8 mouse cellular contexts compared by ENCODE assay signal in the genomic region with DNA sequence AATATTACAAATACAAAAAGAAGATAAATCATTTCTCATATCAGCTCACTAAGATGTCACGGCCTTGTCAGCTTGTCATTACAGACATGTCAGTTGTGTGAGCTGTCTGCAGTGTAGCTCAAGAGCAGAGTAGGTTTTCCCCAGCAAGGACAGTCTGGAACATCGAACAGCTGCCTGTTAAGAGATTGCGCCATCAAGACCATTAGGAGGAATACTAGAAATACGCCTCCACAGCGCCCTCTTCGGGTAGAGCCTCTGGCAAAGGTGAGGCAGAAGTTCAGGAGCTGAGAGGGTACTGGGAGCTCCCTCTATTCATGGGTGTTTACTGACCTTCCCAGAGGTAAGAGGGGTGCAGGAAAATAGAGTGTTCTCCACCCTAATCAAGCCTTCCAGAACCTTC.
DNase-seq lines count a peak whose midpoint lies in the region; ATAC-seq lines count a peak whose summit lies in the region.

No protein-coding gene starts in this region.

- ATAC-seq in cerebellum, adult (ENCODE audit: insufficient number of reproducible peaks, low FRiP score, low TSS enrichment): no peak
- ATAC-seq in midbrain, embryonic 14.5 days (ENCODE audit: low FRiP score, low TSS enrichment): no peak
- no peak for ATAC-seq in midbrain, embryonic 16.5 days
- 0 out of 2 replicates have a peak, but pooled peaks have one; percentile 17 for ATAC-seq in limb, embryonic 13.5 days (ENCODE audit: low FRiP score, low read depth)

- H3K9me3 ChIP-seq in midbrain, embryonic 14.5 days (ENCODE audit: control insufficient read depth, low read length): no peaks in the 10 kb centered on the region
- no peaks in the 10 kb centered on the region for H3K9me3 ChIP-seq in midbrain, embryonic 16.5 days (replicated peaks; ENCODE audit: control insufficient read depth, low read length, poor library complexity, severe bottlenecking)
- H3K9me3 ChIP-seq in limb, embryonic 13.5 days: no peaks in the 10 kb centered on the region

- H3K9ac ChIP-seq in midbrain, embryonic 14.5 days (replicated peaks; ENCODE audit: low read length): no peak overlapping the region
- no peak overlapping the region for H3K9ac ChIP-seq in midbrain, embryonic 16.5 days (ENCODE audit: low read depth, low read length)
- no peak overlapping the region for H3K9ac ChIP-seq in limb, embryonic 13.5 days

- intact Hi-C loops in gastrocnemius, postnatal 36 days (cut with DNase I): no loop called here

- 22% methylated on average over 6 of the region's 6 CpGs for WGBS in midbrain, embryonic 14.5 days
- WGBS in midbrain, embryonic 16.5 days: 20% methylated on average over 6 of the region's 6 CpGs
- 17% methylated on average over 6 of the region's 6 CpGs for WGBS in limb, embryonic 13.5 days

- DNase-seq in cerebellum, postnatal 14 days: peak; percentile 44 to 74
- DNase-seq in midbrain, embryonic 14.5 days: peak; percentile 61
- peak; percentile 10 to 16 for DNase-seq in gastrocnemius, postnatal 36 days
- DNase-seq in yolk sac, embryonic 10.5 days (ENCODE audit: low spot score): peak; percentile 11
- DNase-seq in layer of hippocampus, postnatal 14 days (ENCODE audit: low spot score in 2 of 2): no peak

- H3K27me3 ChIP-seq in midbrain, embryonic 14.5 days (ENCODE audit: control insufficient read depth, insufficient read depth, low read length): no peaks in the 10 kb centered on the region
- no peaks in the 10 kb centered on the region for H3K27me3 ChIP-seq in midbrain, embryonic 16.5 days (ENCODE audit: control insufficient read depth, insufficient read depth, low read depth, low read length)
- H3K27me3 ChIP-seq in limb, embryonic 13.5 days: peaks cover 63% of the 10 kb centered on the region

- no peaks in the 10 kb centered on the region for H3K36me3 ChIP-seq in midbrain, embryonic 14.5 days (ENCODE audit: control insufficient read depth, insufficient read depth, low read length)
- H3K36me3 ChIP-seq in midbrain, embryonic 16.5 days (ENCODE audit: control insufficient read depth, insufficient read depth, low read length): no peaks in the 10 kb centered on the region
- H3K36me3 ChIP-seq in limb, embryonic 13.5 days: no peaks in the 10 kb centered on the region

- H3K4me2 ChIP-seq in midbrain, embryonic 14.5 days (ENCODE audit: low read length): no peak overlapping the region
- no peak overlapping the region for H3K4me2 ChIP-seq in midbrain, embryonic 16.5 days (ENCODE audit: low read length)
- no peak overlapping the region for H3K4me2 ChIP-seq in limb, embryonic 13.5 days (replicated peaks)

- H3K4me1 ChIP-seq in midbrain, embryonic 14.5 days (ENCODE audit: control insufficient read depth, insufficient read depth, low read length): no peaks in the 10 kb centered on the region
- no peaks in the 10 kb centered on the region for H3K4me1 ChIP-seq in midbrain, embryonic 16.5 days (ENCODE audit: control insufficient read depth, insufficient read depth, low read length)
- peaks cover 20% of the 10 kb centered on the region for H3K4me1 ChIP-seq in limb, embryonic 13.5 days

- no peak overlapping the region for H3K4me3 ChIP-seq in midbrain, embryonic 14.5 days (replicated peaks; ENCODE audit: low read depth, low read length)
- no peak overlapping the region for H3K4me3 ChIP-seq in midbrain, embryonic 16.5 days (ENCODE audit: low read depth, low read length)
- H3K4me3 ChIP-seq in limb, embryonic 13.5 days: no peak overlapping the region

- no peak overlapping the region for H3K27ac ChIP-seq in midbrain, embryonic 14.5 days (replicated peaks; ENCODE audit: low read depth, low read length)
- H3K27ac ChIP-seq in midbrain, embryonic 16.5 days (ENCODE audit: low read length): no peak overlapping the region
- no peak overlapping the region for H3K27ac ChIP-seq in limb, embryonic 13.5 days

Comparison
In these comparisons a context has a peak if more than half of its experiments do, and no peak if none do; other contexts are left out.
1. DNase-seq: peak in cerebellum, postnatal 14 days (2 of 2), midbrain, embryonic 14.5 days (single experiment), gastrocnemius, postnatal 36 days (2 of 2) and yolk sac, embryonic 10.5 days (single experiment); none in layer of hippocampus, postnatal 14 days (0 of 2).